Mouse (Mus musculus): ENCODE results near the gene Sesn1. TPM values are rescaled to one million over a fixed set of nuclear protein-coding genes. Genes with fewer than 3 reads are reported as not detected.
"Not testable (repeated sequence)": the region's sequence is repeated elsewhere in the genome, so short reads cannot be mapped to it uniquely, and the experiment has no call there.

Gene Sesn1
- polyA plus RNA-seq, 1 experiment from 2014 or later: 32.7 TPM

DNA sequence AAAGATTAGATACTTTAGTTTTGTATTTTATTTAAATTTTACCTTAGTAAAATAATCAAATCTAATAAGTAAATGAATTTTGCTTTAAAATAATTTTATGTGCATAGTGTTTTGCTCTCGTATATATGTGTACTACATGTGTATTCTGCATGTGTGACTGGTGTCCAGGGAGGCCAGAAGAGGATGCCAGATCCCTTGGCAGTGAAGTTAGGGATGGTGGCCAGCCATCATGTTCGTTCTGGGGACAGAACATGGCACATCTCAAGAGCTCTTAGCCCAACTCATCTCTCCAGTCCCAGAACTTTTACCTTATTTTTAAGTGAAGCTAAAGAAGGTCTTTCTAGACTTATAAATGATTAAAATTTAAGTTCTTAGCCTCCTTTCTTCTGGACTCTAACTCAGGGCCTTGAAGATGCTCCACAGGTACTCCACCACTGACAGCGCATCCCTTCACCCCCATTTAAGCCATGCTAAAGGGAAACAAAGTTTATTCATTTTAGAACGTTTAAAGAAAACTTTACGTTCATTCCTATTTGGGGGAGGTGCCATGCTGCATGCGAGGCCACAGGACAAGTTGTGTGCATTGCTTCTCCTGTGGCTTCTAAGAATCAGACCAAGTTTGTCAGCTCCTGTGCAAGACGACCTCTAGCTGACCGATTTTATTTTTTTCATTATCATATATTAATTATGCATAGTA is 8.4 kb downstream of the Sesn1 start:
- Histone ChIP-seq H3K27ac (ENCODE audit: low read depth) (no peak overlapping the region), H3K36me3 (ENCODE audit: control insufficient read depth, insufficient read depth, low read length) (no peaks in the 10 kb centered on the region), H3K9ac (ENCODE audit: low read length) (no peak overlapping the region), H3K9me3 (ENCODE audit: control insufficient read depth, low read length) (no peaks in the 10 kb centered on the region), H3K27me3 (replicated peaks; ENCODE audit: control insufficient read depth, insufficient read depth, low read length) (no peaks in the 10 kb centered on the region), H3K4me2 (ENCODE audit: low read length) (no peak overlapping the region), H3K4me3 (ENCODE audit: low read depth, low read length) (no peak overlapping the region), H3K4me1 (replicated peaks; ENCODE audit: control insufficient read depth, insufficient read depth, low read length) (peaks cover 5% of the 10 kb centered on the region)
- ATAC-seq (replicated peaks; ENCODE audit: low FRiP score, low TSS enrichment, low read depth): no peak
- 86% methylated on average over 8 of the region's 8 CpGs for WGBS
- DNase-seq (ENCODE audit: low spot score): no peak

DNA sequence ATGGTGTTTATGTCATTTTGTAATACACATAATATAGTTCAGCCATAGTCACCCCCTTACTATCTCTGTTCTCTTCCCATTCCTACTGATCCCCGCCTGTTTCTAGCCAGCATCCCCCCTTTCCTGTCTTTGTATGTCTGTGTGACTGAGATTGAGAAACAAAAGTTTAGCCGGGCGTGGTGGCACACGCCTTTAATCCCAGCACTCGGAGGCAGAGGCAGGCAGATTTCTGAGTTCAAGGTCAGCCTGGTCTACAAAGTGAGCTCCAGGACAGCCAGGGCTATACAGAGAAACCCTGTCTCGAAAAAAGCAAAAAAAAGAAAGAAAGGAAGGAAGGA is 9.0 kb downstream of the Sesn1 start:
- H3K9me3 ChIP-seq (ENCODE audit: control insufficient read depth, low read length); H3K4me2 ChIP-seq (ENCODE audit: low read length); H3K4me3 ChIP-seq (ENCODE audit: low read depth, low read length); H3K4me1 ChIP-seq (replicated peaks; ENCODE audit: control insufficient read depth, insufficient read depth, low read length); ATAC-seq (replicated peaks; ENCODE audit: low FRiP score, low TSS enrichment, low read depth); H3K9ac ChIP-seq (ENCODE audit: low read length); H3K36me3 ChIP-seq (ENCODE audit: control insufficient read depth, insufficient read depth, low read length); H3K27me3 ChIP-seq (replicated peaks; ENCODE audit: control insufficient read depth, insufficient read depth, low read length); H3K27ac ChIP-seq (ENCODE audit: low read depth); DNase-seq (ENCODE audit: low spot score): not testable (repeated sequence)
- WGBS: 91% methylated on average over 6 of the region's 6 CpGs

DNA sequence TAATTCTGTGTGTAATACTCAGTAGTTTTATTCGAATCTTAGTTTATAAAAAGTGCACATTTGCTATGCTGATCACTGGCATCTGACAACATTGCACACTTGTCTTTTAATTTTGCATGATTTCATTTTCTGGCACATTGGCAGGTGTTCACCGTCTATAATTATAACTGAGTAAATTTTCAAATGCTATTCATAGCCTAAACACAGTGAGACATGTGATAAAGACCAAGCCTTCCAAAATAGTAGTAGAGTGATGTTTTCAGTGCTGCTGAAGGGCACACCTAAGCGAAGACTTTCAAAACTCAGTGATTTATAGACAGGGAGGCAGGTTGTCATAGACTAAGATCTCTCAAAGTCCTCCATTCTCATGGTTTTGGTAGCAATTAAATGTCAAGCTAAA is 9.6 kb downstream of the Sesn1 start:
- 0 out of 2 replicates have a peak, but pooled peaks cover 3% of the 10 kb centered on the region for H3K4me1 ChIP-seq (replicated peaks; ENCODE audit: control insufficient read depth, insufficient read depth, low read length)
- WGBS: 67% methylated on average over 3 of the region's 3 CpGs
- no peak overlapping the region for H3K4me3 ChIP-seq (ENCODE audit: low read depth, low read length)
- ATAC-seq (replicated peaks; ENCODE audit: low FRiP score, low TSS enrichment, low read depth) (no peak), DNase-seq (ENCODE audit: low spot score) (no peak)
- H3K36me3 ChIP-seq (ENCODE audit: control insufficient read depth, insufficient read depth, low read length): no peaks in the 10 kb centered on the region
- H3K4me2 ChIP-seq (ENCODE audit: low read length): no peak overlapping the region
- H3K27ac ChIP-seq (ENCODE audit: low read depth): no peak overlapping the region
- H3K9ac ChIP-seq (ENCODE audit: low read length): no peak overlapping the region
- H3K9me3 ChIP-seq (ENCODE audit: control insufficient read depth, low read length): no peaks in the 10 kb centered on the region
- no peaks in the 10 kb centered on the region for H3K27me3 ChIP-seq (replicated peaks; ENCODE audit: control insufficient read depth, insufficient read depth, low read length)

DNA sequence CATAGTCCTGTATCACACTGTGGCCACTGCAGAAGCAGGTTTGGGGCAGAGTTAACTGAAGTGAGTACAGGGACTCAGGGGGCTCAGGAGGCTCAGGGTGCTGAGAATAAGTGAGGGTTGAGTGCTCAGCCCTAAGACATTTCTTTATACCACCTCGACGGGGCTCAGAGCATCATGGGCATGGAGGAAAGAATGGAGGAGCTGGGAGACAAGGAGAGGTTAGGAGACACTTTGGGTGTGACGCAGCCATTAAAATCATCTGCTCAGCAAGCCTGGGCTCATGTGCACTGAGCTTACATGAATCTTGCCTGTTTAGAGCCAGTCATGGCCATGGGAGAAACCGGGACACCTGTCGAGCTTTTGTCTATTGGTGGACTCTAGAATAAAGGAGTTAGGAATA is 10.7 kb downstream of the Sesn1 start:
- H3K4me1 ChIP-seq (replicated peaks; ENCODE audit: control insufficient read depth, insufficient read depth, low read length): 0 out of 2 replicates have a peak, but pooled peaks cover 3% of the 10 kb centered on the region
- H3K9ac ChIP-seq (ENCODE audit: low read length): no peak overlapping the region
- H3K36me3 ChIP-seq (ENCODE audit: control insufficient read depth, insufficient read depth, low read length): no peaks in the 10 kb centered on the region
- no peaks in the 10 kb centered on the region for H3K9me3 ChIP-seq (ENCODE audit: control insufficient read depth, low read length)
- DNase-seq (ENCODE audit: low spot score) (no peak), ATAC-seq (replicated peaks; ENCODE audit: low FRiP score, low TSS enrichment, low read depth) (no peak)
- H3K4me3 ChIP-seq (ENCODE audit: low read depth, low read length): no peak overlapping the region
- H3K4me2 ChIP-seq (ENCODE audit: low read length): no peak overlapping the region
- H3K27ac ChIP-seq (ENCODE audit: low read depth): no peak overlapping the region
- H3K27me3 ChIP-seq (replicated peaks; ENCODE audit: control insufficient read depth, insufficient read depth, low read length): no peaks in the 10 kb centered on the region
- 95% methylated on average over 5 of the region's 5 CpGs for WGBS

- Histone ChIP-seq H3K4me1 (replicated peaks; ENCODE audit: control insufficient read depth, insufficient read depth, low read length) (0 out of 2 replicates have a peak, but pooled peaks cover 3% of the 10 kb centered on the region), H3K4me3 (ENCODE audit: low read depth, low read length) (no peak overlapping the region), H3K27ac (ENCODE audit: low read depth) (no peak overlapping the region), H3K9me3 (ENCODE audit: control insufficient read depth, low read length) (no peaks in the 10 kb centered on the region), H3K27me3 (replicated peaks; ENCODE audit: control insufficient read depth, insufficient read depth, low read length) (no peaks in the 10 kb centered on the region), H3K4me2 (ENCODE audit: low read length) (no peak overlapping the region), H3K36me3 (ENCODE audit: control insufficient read depth, insufficient read depth, low read length) (no peaks in the 10 kb centered on the region), H3K9ac (ENCODE audit: low read length) (no peak overlapping the region)
- 87% methylated on average over 6 of the region's 6 CpGs for WGBS
- DNase-seq (ENCODE audit: low spot score) (no peak), ATAC-seq (replicated peaks; ENCODE audit: low FRiP score, low TSS enrichment, low read depth) (no peak)
Measured at GRCm38 (mm10) chr10:41821171-41821570, 11.4 kb downstream of the Sesn1 start.

GRCm38 (mm10) chr10:41822573-41823281 is 13.0 kb downstream of the Sesn1 start:
- H3K4me2 ChIP-seq (ENCODE audit: low read length): no peak overlapping the region
- no peak overlapping the region for H3K27ac ChIP-seq (ENCODE audit: low read depth)
- no peak overlapping the region for H3K9ac ChIP-seq (ENCODE audit: low read length)
- H3K27me3 ChIP-seq (replicated peaks; ENCODE audit: control insufficient read depth, insufficient read depth, low read length): no peaks in the 10 kb centered on the region
- DNase-seq (ENCODE audit: low spot score) (no peak), ATAC-seq (replicated peaks; ENCODE audit: low FRiP score, low TSS enrichment, low read depth) (no peak)
- WGBS: 79% methylated on average over 5 of the region's 5 CpGs
- H3K4me3 ChIP-seq (ENCODE audit: low read depth, low read length): no peak overlapping the region
- no peaks in the 10 kb centered on the region for H3K9me3 ChIP-seq (ENCODE audit: control insufficient read depth, low read length)
- H3K36me3 ChIP-seq (ENCODE audit: control insufficient read depth, insufficient read depth, low read length): no peaks in the 10 kb centered on the region
- H3K4me1 ChIP-seq (replicated peaks; ENCODE audit: control insufficient read depth, insufficient read depth, low read length): 0 out of 2 replicates have a peak, but pooled peaks cover 3% of the 10 kb centered on the region

GRCm38 (mm10) chr10:41823282-41823675 is 13.5 kb downstream of the Sesn1 start:
- DNase-seq (ENCODE audit: low spot score); H3K4me2 ChIP-seq (ENCODE audit: low read length); H3K36me3 ChIP-seq (ENCODE audit: control insufficient read depth, insufficient read depth, low read length); H3K4me3 ChIP-seq (ENCODE audit: low read depth, low read length); H3K4me1 ChIP-seq (replicated peaks; ENCODE audit: control insufficient read depth, insufficient read depth, low read length); H3K9me3 ChIP-seq (ENCODE audit: control insufficient read depth, low read length); H3K27me3 ChIP-seq (replicated peaks; ENCODE audit: control insufficient read depth, insufficient read depth, low read length); H3K27ac ChIP-seq (ENCODE audit: low read depth); H3K9ac ChIP-seq (ENCODE audit: low read length); ATAC-seq (replicated peaks; ENCODE audit: low FRiP score, low TSS enrichment, low read depth): not testable (repeated sequence)
- WGBS: 83% methylated on average over 2 of the region's 4 CpGs

- no peaks in the 10 kb centered on the region for H3K9me3 ChIP-seq (ENCODE audit: control insufficient read depth, low read length)
- H3K36me3 ChIP-seq (ENCODE audit: control insufficient read depth, insufficient read depth, low read length): no peaks in the 10 kb centered on the region
- ATAC-seq (replicated peaks; ENCODE audit: low FRiP score, low TSS enrichment, low read depth): no peak
- H3K9ac ChIP-seq (ENCODE audit: low read length): no peak overlapping the region
- no peak overlapping the region for H3K27ac ChIP-seq (ENCODE audit: low read depth)
- DNase-seq (ENCODE audit: low spot score): peak; percentile 40
- H3K4me3 ChIP-seq (ENCODE audit: low read depth, low read length): no peak overlapping the region
- H3K27me3 ChIP-seq (replicated peaks; ENCODE audit: control insufficient read depth, insufficient read depth, low read length): no peaks in the 10 kb centered on the region
- no peak overlapping the region for H3K4me2 ChIP-seq (ENCODE audit: low read length)
- 48% methylated on average over 4 of the region's 4 CpGs for WGBS
- H3K4me1 ChIP-seq (replicated peaks; ENCODE audit: control insufficient read depth, insufficient read depth, low read length): 0 out of 2 replicates have a peak, but pooled peaks cover 3% of the 10 kb centered on the region
Measured at GRCm38 (mm10) chr10:41823916-41824315, 14.2 kb downstream of the Sesn1 start.

DNA sequence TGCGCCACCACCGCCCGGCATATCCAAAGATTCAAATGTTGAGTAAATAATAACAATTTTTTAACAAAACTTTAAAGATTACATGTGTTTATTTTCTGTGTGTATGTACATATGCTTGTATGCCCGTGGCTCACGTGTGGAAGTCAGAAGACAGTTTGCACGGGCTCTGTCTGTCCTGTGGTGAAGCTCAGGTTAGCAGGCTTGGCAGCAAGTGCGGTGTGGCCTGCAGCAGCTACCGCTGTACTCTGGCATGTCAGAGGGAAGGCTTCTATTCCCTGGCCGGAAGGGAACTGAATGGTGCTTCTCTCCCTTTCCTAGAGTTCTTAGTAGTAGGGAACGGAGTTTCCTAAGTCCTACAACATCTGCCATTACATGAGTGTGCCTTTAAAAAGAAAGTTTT is 15.3 kb downstream of the Sesn1 start:
- ATAC-seq (replicated peaks; ENCODE audit: low FRiP score, low TSS enrichment, low read depth): no peak
- Histone ChIP-seq H3K27ac (ENCODE audit: low read depth) (no peak overlapping the region), H3K27me3 (replicated peaks; ENCODE audit: control insufficient read depth, insufficient read depth, low read length) (no peaks in the 10 kb centered on the region), H3K4me1 (replicated peaks; ENCODE audit: control insufficient read depth, insufficient read depth, low read length) (0 out of 2 replicates have a peak, but pooled peaks cover 3% of the 10 kb centered on the region), H3K4me3 (ENCODE audit: low read depth, low read length) (no peak overlapping the region), H3K9me3 (ENCODE audit: control insufficient read depth, low read length) (no peaks in the 10 kb centered on the region), H3K4me2 (ENCODE audit: low read length) (no peak overlapping the region), H3K36me3 (ENCODE audit: control insufficient read depth, insufficient read depth, low read length) (no peaks in the 10 kb centered on the region), H3K9ac (ENCODE audit: low read length) (no peak overlapping the region)
- DNase-seq (ENCODE audit: low spot score): no peak
- WGBS: 85% methylated on average over 10 of the region's 10 CpGs

Data from intestine, embryonic 14.5 days (tissue).